Mouse (Mus musculus) kidney, adult 9 months (tissue): ENCODE measurements around the gene Rpl9-ps1.

Source experiments
- DNase-seq: peaks from one replicate; pipeline ENCODE4 v3.0.0; 2022

The Rpl9-ps1 gene

GRCm38 (mm10) chr11:83645521-83645920, at the start of gene Rpl9-ps1:
Gene Rpl9-ps1 (minus strand): TSS chr11:83645621.
- no peak for DNase-seq

DNA sequence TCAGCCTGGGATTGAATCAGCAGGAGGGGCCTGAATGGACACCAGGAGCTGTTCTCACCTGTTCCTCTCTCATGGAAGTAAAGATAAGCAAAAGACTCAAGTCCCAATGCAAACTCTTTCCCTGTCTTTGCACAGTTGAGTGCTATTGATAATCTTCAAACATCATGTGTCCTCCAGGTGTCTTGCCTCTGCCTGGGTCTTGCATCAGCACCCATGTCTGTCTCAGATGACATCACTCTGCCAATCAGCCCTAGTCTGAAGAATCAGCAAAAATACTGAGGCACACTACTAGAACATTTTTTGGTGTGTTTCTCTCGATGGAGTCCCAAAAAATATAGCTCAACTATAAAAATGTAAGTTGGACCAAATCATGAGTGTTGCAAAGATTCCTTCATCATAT, 46.6 kb upstream of the Rpl9-ps1 start:
- DNase-seq: no peak

GRCm38 (mm10) chr11:83689918-83690317, 44.5 kb upstream of the Rpl9-ps1 start:
- no peak for DNase-seq

DNA sequence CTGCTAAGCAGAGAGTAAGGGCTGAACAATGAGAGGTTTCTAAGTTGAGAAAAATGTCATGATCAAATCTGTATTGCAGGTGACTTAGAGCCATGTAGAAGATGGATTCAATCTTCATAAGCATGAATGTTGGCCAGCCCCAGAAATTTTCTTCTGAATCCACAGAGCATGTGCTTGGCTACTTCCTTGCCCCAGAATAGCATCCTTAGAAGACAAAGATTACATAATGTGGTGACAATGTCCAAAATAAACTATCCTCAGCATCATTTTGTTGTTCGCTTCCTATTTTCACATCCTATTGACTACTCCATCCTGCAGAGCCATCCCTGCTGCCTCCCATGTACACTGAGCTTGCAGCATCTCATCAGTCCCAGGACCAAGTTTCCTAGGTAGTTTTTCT, 30.2 kb upstream of the Rpl9-ps1 start:
- no peak for DNase-seq

DNA sequence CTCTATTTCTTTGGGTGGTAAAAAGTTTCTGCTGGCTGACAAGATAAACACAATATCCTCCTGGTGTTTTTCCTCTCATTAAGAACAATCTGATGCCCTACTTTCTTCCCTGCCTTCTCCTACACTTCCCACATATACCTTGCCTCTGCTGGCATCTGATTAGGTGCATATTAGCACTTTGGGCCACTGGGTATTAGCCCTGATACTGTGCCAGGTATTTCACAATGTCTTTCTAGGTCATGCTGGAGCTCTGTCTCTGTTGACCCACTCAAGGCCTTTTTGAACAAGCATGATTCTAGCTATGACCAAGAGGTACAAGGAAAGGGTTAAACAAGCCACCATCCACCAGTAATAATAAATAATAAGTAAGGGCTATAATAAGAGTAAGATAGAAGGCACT, 26.3 kb upstream of the Rpl9-ps1 start:
- no peak for DNase-seq

DNA sequence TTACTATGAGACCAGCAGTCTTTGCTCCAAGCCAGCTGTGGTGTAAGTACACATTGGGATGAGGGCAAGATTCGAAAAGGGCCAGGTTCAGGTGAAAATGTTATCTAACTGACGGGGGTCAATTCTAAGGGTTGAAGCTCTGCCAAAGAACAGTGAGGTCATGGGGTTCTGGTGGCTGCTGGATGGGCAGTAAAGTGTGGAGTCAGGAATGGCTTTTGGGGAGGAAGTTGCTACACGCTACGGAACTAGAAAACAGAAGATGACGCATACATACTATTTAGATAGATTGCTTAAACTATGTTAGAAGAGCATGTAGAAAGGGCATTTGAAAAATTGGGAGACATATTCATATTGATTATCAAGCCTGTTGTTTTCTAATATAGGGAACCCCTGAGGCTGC, 18.1 kb upstream of the Rpl9-ps1 start:
- DNase-seq: no peak

DNA sequence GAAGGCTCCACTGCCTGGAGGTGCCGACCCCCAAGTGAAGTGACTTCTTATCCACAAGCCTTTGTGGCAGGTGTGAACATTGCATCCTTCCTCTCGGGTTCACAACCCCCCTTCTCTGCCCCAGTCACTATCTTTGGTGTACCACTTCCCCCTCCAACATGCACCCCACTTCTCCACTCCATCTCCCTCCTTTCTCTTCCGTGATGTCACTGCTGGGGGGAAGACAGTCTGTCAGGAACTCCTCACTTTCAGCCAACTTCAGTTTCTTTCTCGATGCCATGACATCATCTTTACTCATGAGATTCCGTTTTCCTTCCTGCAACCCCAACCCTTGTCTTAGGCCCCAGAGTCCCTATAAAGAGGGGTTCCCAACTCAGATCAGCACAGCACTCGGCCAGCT, 16.8 kb upstream of the Rpl9-ps1 start, which contains the start of gene Ccl4:
Gene Ccl4, plus strand, starts transcription at position 381 of the 400 bp plus-strand sequence.
- DNase-seq: no peak

DNA sequence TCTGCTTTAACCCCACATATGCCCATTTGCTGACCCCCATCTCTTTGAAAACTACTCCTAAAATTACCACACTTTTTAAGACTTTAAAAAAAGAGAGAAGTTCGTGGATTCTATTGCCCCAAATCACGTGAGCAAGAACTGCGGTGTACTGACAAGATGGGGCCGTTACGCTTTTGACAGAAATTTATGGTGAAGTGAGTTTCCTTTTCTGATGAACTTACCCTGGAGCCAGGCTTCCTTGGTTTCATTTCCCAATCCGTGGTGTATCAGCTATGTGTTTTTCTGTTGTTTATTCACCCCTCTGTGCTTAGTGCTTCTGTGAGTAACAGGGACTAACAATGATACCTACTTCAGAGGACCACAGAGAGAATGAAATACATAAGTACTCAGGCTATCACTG, 13.4 kb upstream of the Rpl9-ps1 start:
- no peak for DNase-seq

- DNase-seq: no peak
These were observed 12.1 kb upstream of the Rpl9-ps1 start for GRCm38 (mm10) chr11:83657508-83657907.

DNA sequence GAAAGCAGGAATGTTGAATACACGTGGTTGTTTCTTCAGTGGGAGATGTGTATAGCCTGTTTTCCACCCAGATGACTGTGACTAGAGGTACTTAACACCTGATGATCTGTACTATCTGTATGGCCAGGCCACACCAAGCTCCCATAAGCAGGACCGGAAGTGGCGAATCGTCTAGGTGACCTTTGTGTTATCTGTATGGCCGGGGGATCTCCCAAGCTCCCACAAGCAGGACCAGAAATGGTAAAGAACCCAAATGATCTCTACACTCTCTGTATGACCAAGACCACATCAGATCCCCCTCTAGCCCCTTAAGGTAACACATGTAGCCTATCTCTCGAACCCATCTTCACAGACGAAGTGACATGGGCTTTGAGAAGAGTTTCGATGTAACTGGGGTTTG, 9.2 kb upstream of the Rpl9-ps1 start:
- no peak for DNase-seq

DNA sequence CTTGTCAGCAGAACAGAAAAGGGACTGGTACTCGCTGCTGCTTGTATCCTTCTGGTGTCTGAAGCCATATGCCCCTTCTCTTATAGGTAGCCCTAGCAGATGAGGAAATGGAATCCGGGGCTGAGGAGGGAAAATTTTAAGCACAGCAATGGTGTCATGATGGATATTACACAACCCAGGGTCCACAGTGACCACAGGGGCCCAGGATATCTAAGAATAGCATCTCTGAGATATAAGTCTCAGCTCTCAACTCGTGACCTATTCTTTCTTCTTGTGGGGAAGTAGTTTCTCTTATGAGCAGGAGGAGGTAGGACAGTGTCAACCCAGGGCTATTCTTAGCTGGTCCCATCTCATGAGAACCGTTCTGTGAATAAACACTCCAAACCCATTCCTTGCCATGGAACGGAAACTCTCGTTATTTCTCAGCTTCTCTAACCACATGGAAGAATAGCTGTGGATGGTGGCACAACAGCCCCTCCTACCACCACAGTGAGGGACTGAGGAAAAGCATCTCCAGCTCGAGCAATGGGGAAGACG, 4.0 kb upstream of the Rpl9-ps1 start, which contains the start of gene Ccl3:
Gene Ccl3, minus strand, starts transcription at position 51 of the 537 bp plus-strand sequence.
- no peak for DNase-seq

GRCm38 (mm10) chr11:83646356-83647149, 1.1 kb upstream of the Rpl9-ps1 start:
- no peak for DNase-seq

DNA sequence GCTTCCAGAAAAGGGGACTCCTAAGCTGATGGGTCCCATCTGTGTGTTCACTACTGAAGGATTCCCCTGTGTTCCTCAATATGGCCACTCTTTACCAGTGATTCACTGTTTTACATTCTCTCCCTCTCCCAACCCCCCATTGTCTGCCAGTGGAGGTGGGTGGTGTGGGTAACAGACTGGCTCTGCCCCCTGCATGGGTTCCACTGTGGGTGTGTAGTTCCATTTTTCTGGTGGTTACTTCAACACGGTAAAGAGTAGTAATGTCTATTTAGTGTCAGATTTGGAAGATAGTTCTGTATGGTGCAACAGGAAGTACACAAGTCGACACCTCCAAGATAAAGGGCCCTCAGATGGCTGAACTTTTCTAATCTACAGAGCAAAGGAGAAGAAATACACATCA, 4.2 kb downstream of the Rpl9-ps1 start:
- no peak for DNase-seq

GRCm38 (mm10) chr11:83640141-83640540, 5.3 kb downstream of the Rpl9-ps1 start:
- no peak for DNase-seq

- DNase-seq: peak; percentile 27
These were observed 5.9 kb downstream of the Rpl9-ps1 start for GRCm38 (mm10) chr11:83639533-83639932.

DNA sequence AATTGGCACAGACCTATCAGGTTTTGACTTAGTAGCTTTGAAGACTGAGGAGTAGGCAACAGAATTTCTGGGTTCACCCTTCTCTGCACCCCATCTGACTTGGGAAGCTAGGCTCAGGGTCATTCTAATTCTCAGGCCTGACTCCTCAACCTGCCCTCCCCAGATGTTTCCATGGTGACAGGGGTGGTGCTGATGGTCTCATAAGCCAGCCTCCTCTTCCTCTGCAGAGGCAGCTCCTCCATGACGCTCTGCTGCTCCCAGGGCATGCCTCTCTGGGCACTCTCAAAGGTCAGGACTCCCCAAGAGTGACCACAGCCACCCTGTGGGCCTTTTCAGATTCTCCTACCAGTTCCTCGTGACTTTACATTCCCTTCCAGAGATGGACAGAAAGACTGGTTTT, 6.5 kb downstream of the Rpl9-ps1 start:
- no peak for DNase-seq

GRCm38 (mm10) chr11:83636742-83637235, 8.6 kb downstream of the Rpl9-ps1 start:
- DNase-seq: no peak

- no peak for DNase-seq
These were observed 10.5 kb downstream of the Rpl9-ps1 start for GRCm38 (mm10) chr11:83634898-83635297.

- DNase-seq: no peak
These were observed 11.0 kb downstream of the Rpl9-ps1 start for GRCm38 (mm10) chr11:83634425-83634824.

GRCm38 (mm10) chr11:83632744-83633143, 12.7 kb downstream of the Rpl9-ps1 start:
- DNase-seq: peak; percentile 16

DNA sequence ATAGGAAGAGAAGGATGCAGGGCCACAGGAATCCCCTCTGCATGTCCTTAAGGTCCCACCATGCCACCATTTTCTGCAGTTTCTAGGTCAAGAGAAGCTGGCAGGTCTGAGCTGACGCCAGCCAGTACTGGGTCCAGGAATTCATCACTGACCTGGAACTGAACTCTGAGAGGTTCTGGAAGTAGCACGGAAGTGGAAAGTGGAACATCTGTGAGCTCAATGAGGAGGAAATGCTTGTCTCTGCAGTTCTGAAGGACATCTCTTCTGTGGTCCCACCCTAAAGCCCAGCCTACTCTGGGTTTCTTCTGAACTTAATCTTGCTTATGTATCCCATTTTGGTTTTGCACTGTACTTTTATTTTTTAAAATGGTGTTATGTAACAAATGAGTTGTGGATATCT, 14.4 kb downstream of the Rpl9-ps1 start:
- DNase-seq: no peak

- no peak for DNase-seq
These were observed 14.8 kb downstream of the Rpl9-ps1 start for GRCm38 (mm10) chr11:83630630-83631029.

- no peak for DNase-seq
These were observed 16.6 kb downstream of the Rpl9-ps1 start for GRCm38 (mm10) chr11:83628808-83629207.

DNA sequence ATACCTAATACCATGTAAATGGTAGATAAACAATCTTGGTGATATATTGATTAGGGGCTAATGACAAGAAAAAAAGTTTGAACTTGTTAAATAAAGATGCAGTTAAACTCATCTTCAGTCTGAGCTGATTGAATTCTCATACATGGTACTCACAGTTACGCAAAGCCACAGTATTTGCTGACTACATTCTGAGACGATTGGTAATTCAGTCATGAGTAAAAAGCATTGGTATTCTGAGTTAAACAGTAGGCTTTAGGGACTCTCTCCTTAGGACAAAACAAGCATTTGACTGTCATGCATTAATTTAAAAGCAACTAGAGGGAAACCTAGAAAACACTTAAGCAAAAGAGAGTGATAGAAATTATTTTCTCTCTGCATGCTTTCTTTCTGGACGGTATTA, 21.8 kb downstream of the Rpl9-ps1 start:
- no peak for DNase-seq
